Mouse (Mus musculus): ENCODE measurements at regions not wholly inside any gene's neighbourhood (a gene's known extent, or its start where the extent isn't known, plus 50 kb on each side); places are given as distances from the start of the nearest gene placed in this dataset.

GRCm38 (mm10) chr10:21482659-21483058 is 105.6 kb downstream of the Aldh8a1 start:
- no peak for TF ChIP-seq CTCF (IDR thresholded peaks at IDR 0.05; ENCODE audit: insufficient read depth, low read length)
- no peak for TF ChIP-seq POLR2A (IDR thresholded peaks at IDR 0.05; ENCODE audit: borderline replicate concordance, extremely low read depth, low read depth, low read length)

Data from lung, adult 2 months (tissue).